Mouse (Mus musculus): Measurements from ENCODE around the gene Mindy1.

- no peak for TF ChIP-seq ZC3H11A (IDR thresholded peaks at IDR 0.05; ENCODE audit: borderline replicate concordance, low read depth, low read length)
- TF ChIP-seq HCFC1 (IDR thresholded peaks at IDR 0.05; ENCODE audit: borderline replicate concordance, insufficient read depth, low read length), result no peak
- TF ChIP-seq CHD2 (IDR thresholded peaks at IDR 0.05; ENCODE audit: low read depth, low read length), result no peak
- no peak for TF ChIP-seq MAFK (IDR thresholded peaks at IDR 0.05; ENCODE audit: insufficient read depth, low read depth, low read length)
These were observed 2.9 kb downstream of the Mindy1 start for GRCm38 (mm10) chr3:95284062-95284461.

All from ES-E14 (cell line).